Comparison of ENCODE assay signal across 8 mouse cellular contexts in genomic region chr16:95196622-95197021, GRCm38 (mm10).
A peak's percentile ranks its signal among the peaks of the same experiment; 100 is the strongest.
DNase-seq lines count a peak whose midpoint lies in the region; ATAC-seq and TF ChIP-seq lines count a peak whose summit lies in the region.

No protein-coding gene starts in this region.

- no peak overlapping the region for H3K4me2 ChIP-seq in midbrain, embryonic 15.5 days
- no peak overlapping the region for H3K4me2 ChIP-seq in kidney, postnatal 0 days (ENCODE audit: low read length)
- no peak overlapping the region for H3K4me2 ChIP-seq in liver, postnatal 0 days (ENCODE audit: low read depth, low read length)

- H3K4me1 ChIP-seq in midbrain, embryonic 10.5 days = no peaks in the 10 kb centered on the region
- H3K4me1 ChIP-seq in midbrain, embryonic 15.5 days = peaks cover 2% of the 10 kb centered on the region; the same call in 1 of the 2 replicates
- no peaks in the 10 kb centered on the region for H3K4me1 ChIP-seq in kidney, postnatal 0 days (replicated peaks; ENCODE audit: insufficient read depth, low read length)
- no peaks in the 10 kb centered on the region for H3K4me1 ChIP-seq in liver, postnatal 0 days (ENCODE audit: insufficient read depth)

- WGBS in midbrain, embryonic 10.5 days = 0% methylated on average over 1 of the region's 1 CpGs
- 0% methylated on average over 1 of the region's 1 CpGs for WGBS in midbrain, embryonic 15.5 days
- WGBS in kidney, postnatal 0 days = 0% methylated on average over 1 of the region's 1 CpGs
- WGBS in liver, postnatal 0 days (ENCODE audit: insufficient replicate concordance) = 0% methylated on average over 1 of the region's 1 CpGs

- no peak for ATAC-seq in midbrain, embryonic 15.5 days (replicated peaks)
- no peak; the same call in 1 of the 2 replicates for ATAC-seq in kidney, postnatal 0 days (replicated peaks; ENCODE audit: low FRiP score, low read depth)
- no peak for ATAC-seq in liver, postnatal 0 days

- no peak for TF ChIP-seq EP300 in liver, postnatal 0 days (IDR thresholded peaks at IDR 0.05; ENCODE audit: low read depth)

- no peak overlapping the region for H3K27ac ChIP-seq in midbrain, embryonic 10.5 days (replicated peaks)
- H3K27ac ChIP-seq in midbrain, embryonic 15.5 days = no peak overlapping the region
- H3K27ac ChIP-seq in kidney, postnatal 0 days = no peak overlapping the region
- H3K27ac ChIP-seq in liver, postnatal 0 days (ENCODE audit: low read depth) = no peak overlapping the region

- no peak overlapping the region for H3K9ac ChIP-seq in midbrain, embryonic 15.5 days
- H3K9ac ChIP-seq in kidney, postnatal 0 days (ENCODE audit: low read depth, low read length) = no peak overlapping the region
- H3K9ac ChIP-seq in liver, postnatal 0 days (replicated peaks) = no peak overlapping the region

- no peaks in the 10 kb centered on the region for H3K9me3 ChIP-seq in midbrain, embryonic 10.5 days (replicated peaks)
- no peaks in the 10 kb centered on the region for H3K9me3 ChIP-seq in midbrain, embryonic 15.5 days
- H3K9me3 ChIP-seq in kidney, postnatal 0 days (replicated peaks; ENCODE audit: low read length) = no peaks in the 10 kb centered on the region
- H3K9me3 ChIP-seq in liver, postnatal 0 days (ENCODE audit: low read length) = no peaks in the 10 kb centered on the region

- peak; percentile 94 for TF ChIP-seq CTCF in kidney, postnatal 0 days (IDR thresholded peaks at IDR 0.05; ENCODE audit: low read depth)
- peak; percentile 87 for TF ChIP-seq CTCF in liver, postnatal 0 days (IDR thresholded peaks at IDR 0.05; ENCODE audit: low read depth)

- peak; percentile 72 for DNase-seq in midbrain, embryonic 10.5 days (ENCODE audit: low spot score)
- DNase-seq in brain, adult 2 months (ENCODE audit: low read depth, low spot score) = peak; percentile 81
- peak; percentile 76 for DNase-seq in forelimb bud, embryonic 11.5 days (ENCODE audit: low read depth, low spot score)
- DNase-seq in kidney, postnatal 0 days (ENCODE audit: low spot score) = peak; percentile 83
- peak; percentile 76 for DNase-seq in liver, postnatal 0 days
- DNase-seq in right cerebral cortex, postnatal 14 days = peak; percentile 86
- DNase-seq in urinary bladder, postnatal 10 days (ENCODE audit: low spot score) = peak; percentile 53

- no peak overlapping the region for H3K4me3 ChIP-seq in midbrain, embryonic 10.5 days
- no peak overlapping the region for H3K4me3 ChIP-seq in midbrain, embryonic 15.5 days
- no peak overlapping the region for H3K4me3 ChIP-seq in kidney, postnatal 0 days (replicated peaks; ENCODE audit: low read depth, low read length)
- no peak overlapping the region for H3K4me3 ChIP-seq in liver, postnatal 0 days (ENCODE audit: low read depth, low read length)

- H3K27me3 ChIP-seq in midbrain, embryonic 10.5 days (ENCODE audit: low read depth, poor library complexity, severe bottlenecking) = no peaks in the 10 kb centered on the region
- H3K27me3 ChIP-seq in midbrain, embryonic 15.5 days (replicated peaks) = no peaks in the 10 kb centered on the region
- H3K27me3 ChIP-seq in kidney, postnatal 0 days (ENCODE audit: insufficient read depth, low read length) = no peaks in the 10 kb centered on the region
- no peaks in the 10 kb centered on the region for H3K27me3 ChIP-seq in liver, postnatal 0 days (ENCODE audit: insufficient read depth, low read length)

- H3K36me3 ChIP-seq in midbrain, embryonic 10.5 days = no peaks in the 10 kb centered on the region
- H3K36me3 ChIP-seq in midbrain, embryonic 15.5 days (replicated peaks) = no peaks in the 10 kb centered on the region
- no peaks in the 10 kb centered on the region for H3K36me3 ChIP-seq in kidney, postnatal 0 days (ENCODE audit: insufficient read depth, low read length)
- no peaks in the 10 kb centered on the region for H3K36me3 ChIP-seq in liver, postnatal 0 days (replicated peaks; ENCODE audit: insufficient read depth, low read length)
